Comparison of ENCODE assay signal across 32 mouse cellular contexts in genomic region chr9:105949755-105950154, GRCm38 (mm10). TPM values are rescaled to one million over a fixed set of nuclear protein-coding genes. Genes with fewer than 3 reads are reported as not detected.
DNase-seq lines count a peak whose midpoint lies in the region; ATAC-seq and TF ChIP-seq lines count a peak whose summit lies in the region.
"Had no signal": no experiment of that assay in that cellular context is flagged by ENCODE, and none has a peak within 500 bp of the region (broad histone marks: within the 10 kb centered on the region; RNA-seq: fewer than 3 reads in every experiment).

No protein-coding gene starts in this region.

- H3K9ac ChIP-seq in forebrain, embryonic 16.5 days (replicated peaks; ENCODE audit: low read depth, low read length): no peak overlapping the region
- H3K9ac ChIP-seq in hindbrain, postnatal 0 days (replicated peaks; ENCODE audit: low read length): no peak overlapping the region
- H3K9ac ChIP-seq in hindbrain, embryonic 14.5 days: no peak overlapping the region
- no peak overlapping the region for H3K9ac ChIP-seq in midbrain, embryonic 14.5 days (replicated peaks; ENCODE audit: low read length)
- no peak overlapping the region for H3K9ac ChIP-seq in midbrain, embryonic 11.5 days (ENCODE audit: low read length)
- H3K9ac ChIP-seq in midbrain, embryonic 15.5 days: no peak overlapping the region
- no peak overlapping the region for H3K9ac ChIP-seq in intestine, embryonic 16.5 days (ENCODE audit: low read depth, low read length)
- H3K9ac ChIP-seq: forebrain, embryonic 12.5 days; heart, embryonic 15.5 days; hindbrain, embryonic 15.5 days; limb, embryonic 13.5 days; liver, postnatal 0 days; neural tube, embryonic 13.5 days had no signal

- no peak for TF ChIP-seq CTCF in hindbrain, postnatal 0 days (IDR thresholded peaks at IDR 0.05; ENCODE audit: low read depth)

- no peaks in the 10 kb centered on the region for H3K36me3 ChIP-seq in forebrain, embryonic 16.5 days (ENCODE audit: control insufficient read depth, insufficient read depth)
- no peaks in the 10 kb centered on the region for H3K36me3 ChIP-seq in forebrain, embryonic 10.5 days (replicated peaks)
- H3K36me3 ChIP-seq in hindbrain, postnatal 0 days (ENCODE audit: insufficient read depth, low read length): no peaks in the 10 kb centered on the region
- H3K36me3 ChIP-seq in hindbrain, embryonic 14.5 days (replicated peaks; ENCODE audit: control insufficient read depth, insufficient read depth): no peaks in the 10 kb centered on the region
- no peaks in the 10 kb centered on the region for H3K36me3 ChIP-seq in midbrain, embryonic 14.5 days (ENCODE audit: control insufficient read depth, insufficient read depth, low read length)
- no peaks in the 10 kb centered on the region for H3K36me3 ChIP-seq in midbrain, embryonic 11.5 days (ENCODE audit: control insufficient read depth, insufficient read depth, low read length)
- H3K36me3 ChIP-seq in midbrain, embryonic 15.5 days (replicated peaks): no peaks in the 10 kb centered on the region
- no peaks in the 10 kb centered on the region for H3K36me3 ChIP-seq in intestine, embryonic 16.5 days (ENCODE audit: control insufficient read depth, insufficient read depth, low read length)
- H3K36me3 ChIP-seq: forebrain, embryonic 12.5 days; G1E; heart, embryonic 10.5 days; heart, embryonic 15.5 days; hindbrain, embryonic 15.5 days; limb, embryonic 13.5 days; neural tube, embryonic 13.5 days had no signal

- H3K4me2 ChIP-seq in forebrain, embryonic 16.5 days (ENCODE audit: low read length): no peak overlapping the region
- no peak overlapping the region for H3K4me2 ChIP-seq in hindbrain, postnatal 0 days (ENCODE audit: low read depth, low read length)
- no peak overlapping the region for H3K4me2 ChIP-seq in hindbrain, embryonic 14.5 days (replicated peaks)
- no peak overlapping the region for H3K4me2 ChIP-seq in midbrain, embryonic 14.5 days (ENCODE audit: low read length)
- no peak overlapping the region for H3K4me2 ChIP-seq in midbrain, embryonic 11.5 days
- no peak overlapping the region for H3K4me2 ChIP-seq in midbrain, embryonic 15.5 days
- no peak overlapping the region for H3K4me2 ChIP-seq in intestine, embryonic 16.5 days (ENCODE audit: low read depth, low read length)
- H3K4me2 ChIP-seq: forebrain, embryonic 12.5 days; heart, embryonic 15.5 days; hindbrain, embryonic 15.5 days; limb, embryonic 13.5 days; liver, embryonic 11.5 days; neural tube, embryonic 13.5 days had no signal

- no peaks in the 10 kb centered on the region for H3K9me3 ChIP-seq in forebrain, embryonic 16.5 days (ENCODE audit: control insufficient read depth, low read length)
- no peaks in the 10 kb centered on the region for H3K9me3 ChIP-seq in forebrain, embryonic 10.5 days
- H3K9me3 ChIP-seq in hindbrain, postnatal 0 days (ENCODE audit: low read length): no peaks in the 10 kb centered on the region
- H3K9me3 ChIP-seq in hindbrain, embryonic 14.5 days (ENCODE audit: control insufficient read depth, low read length): no peaks in the 10 kb centered on the region
- no peaks in the 10 kb centered on the region for H3K9me3 ChIP-seq in midbrain, embryonic 14.5 days (ENCODE audit: control insufficient read depth, low read length)
- no peaks in the 10 kb centered on the region for H3K9me3 ChIP-seq in midbrain, embryonic 11.5 days (ENCODE audit: control insufficient read depth, low read length)
- no peaks in the 10 kb centered on the region for H3K9me3 ChIP-seq in midbrain, embryonic 15.5 days
- no peaks in the 10 kb centered on the region for H3K9me3 ChIP-seq in intestine, embryonic 16.5 days (ENCODE audit: control insufficient read depth, low read length)
- H3K9me3 ChIP-seq: forebrain, embryonic 12.5 days; heart, embryonic 10.5 days; heart, embryonic 15.5 days; hindbrain, embryonic 15.5 days; limb, embryonic 13.5 days; neural tube, embryonic 13.5 days had no signal

- WGBS in forebrain, embryonic 16.5 days: 47% methylated on average over 1 of the region's 1 CpGs
- 98% methylated on average over 1 of the region's 1 CpGs for WGBS in forebrain, embryonic 10.5 days
- WGBS in hindbrain, postnatal 0 days: 52% methylated on average over 1 of the region's 1 CpGs
- WGBS in hindbrain, embryonic 14.5 days: 78% methylated on average over 1 of the region's 1 CpGs
- WGBS in midbrain, embryonic 14.5 days: 80% methylated on average over 1 of the region's 1 CpGs
- WGBS in midbrain, embryonic 11.5 days: 86% methylated on average over 1 of the region's 1 CpGs
- WGBS in midbrain, embryonic 15.5 days: 64% methylated on average over 1 of the region's 1 CpGs
- 94% methylated on average over 1 of the region's 1 CpGs for WGBS in intestine, embryonic 16.5 days

- H3K27me3 ChIP-seq in forebrain, embryonic 16.5 days (replicated peaks; ENCODE audit: control insufficient read depth, insufficient read depth, low read length): no peaks in the 10 kb centered on the region
- H3K27me3 ChIP-seq in forebrain, embryonic 10.5 days (ENCODE audit: poor library complexity, severe bottlenecking): no peaks in the 10 kb centered on the region
- no peaks in the 10 kb centered on the region for H3K27me3 ChIP-seq in hindbrain, postnatal 0 days (ENCODE audit: insufficient read depth, low read length)
- no peaks in the 10 kb centered on the region for H3K27me3 ChIP-seq in hindbrain, embryonic 14.5 days (ENCODE audit: control insufficient read depth, insufficient read depth, low read length)
- no peaks in the 10 kb centered on the region for H3K27me3 ChIP-seq in midbrain, embryonic 14.5 days (ENCODE audit: control insufficient read depth, insufficient read depth, low read length)
- no peaks in the 10 kb centered on the region for H3K27me3 ChIP-seq in midbrain, embryonic 11.5 days (ENCODE audit: control insufficient read depth, insufficient read depth, low read length)
- H3K27me3 ChIP-seq in midbrain, embryonic 15.5 days (replicated peaks): no peaks in the 10 kb centered on the region
- no peaks in the 10 kb centered on the region for H3K27me3 ChIP-seq in intestine, embryonic 16.5 days (replicated peaks; ENCODE audit: control insufficient read depth, insufficient read depth, low read length)
- H3K27me3 ChIP-seq: forebrain, embryonic 12.5 days; heart, embryonic 15.5 days; hindbrain, embryonic 15.5 days; limb, embryonic 13.5 days; neural tube, embryonic 13.5 days had no signal

- H3K4me1 ChIP-seq in forebrain, embryonic 16.5 days (replicated peaks; ENCODE audit: control insufficient read depth, insufficient read depth, low read length): no peaks in the 10 kb centered on the region
- no peaks in the 10 kb centered on the region for H3K4me1 ChIP-seq in forebrain, embryonic 10.5 days
- no peaks in the 10 kb centered on the region for H3K4me1 ChIP-seq in hindbrain, postnatal 0 days (ENCODE audit: insufficient read depth, low read length)
- no peaks in the 10 kb centered on the region for H3K4me1 ChIP-seq in hindbrain, embryonic 14.5 days (replicated peaks; ENCODE audit: control insufficient read depth, insufficient read depth, low read length)
- no peaks in the 10 kb centered on the region for H3K4me1 ChIP-seq in midbrain, embryonic 14.5 days (ENCODE audit: control insufficient read depth, insufficient read depth, low read length)
- no peaks in the 10 kb centered on the region for H3K4me1 ChIP-seq in midbrain, embryonic 11.5 days (ENCODE audit: control insufficient read depth, insufficient read depth, low read length)
- no peaks in the 10 kb centered on the region; the same call in 1 of the 2 replicates for H3K4me1 ChIP-seq in midbrain, embryonic 15.5 days
- H3K4me1 ChIP-seq in intestine, embryonic 16.5 days (ENCODE audit: control insufficient read depth, insufficient read depth, low read length): no peaks in the 10 kb centered on the region
- H3K4me1 ChIP-seq: forebrain, embryonic 12.5 days; heart, embryonic 10.5 days; heart, embryonic 15.5 days; limb, embryonic 13.5 days had no signal

- ATAC-seq in forebrain, embryonic 16.5 days: peak; percentile 38; the same call in 1 of the 2 replicates
- no peak for ATAC-seq in hindbrain, postnatal 0 days
- ATAC-seq in hindbrain, embryonic 14.5 days (ENCODE audit: low FRiP score): no peak
- ATAC-seq in midbrain, embryonic 14.5 days (ENCODE audit: low FRiP score, low TSS enrichment): no peak
- no peak for ATAC-seq in midbrain, embryonic 11.5 days (ENCODE audit: low FRiP score)
- ATAC-seq in midbrain, embryonic 15.5 days (replicated peaks): peak; percentile 52; the same call in 1 of the 2 replicates
- ATAC-seq in intestine, embryonic 16.5 days: no peak
- ATAC-seq: liver, postnatal 0 days had no signal

- no peak overlapping the region for H3K27ac ChIP-seq in forebrain, embryonic 16.5 days (ENCODE audit: low read length)
- no peak overlapping the region for H3K27ac ChIP-seq in forebrain, embryonic 10.5 days
- no peak overlapping the region for H3K27ac ChIP-seq in hindbrain, postnatal 0 days
- no peak overlapping the region for H3K27ac ChIP-seq in hindbrain, embryonic 14.5 days
- no peak overlapping the region for H3K27ac ChIP-seq in midbrain, embryonic 14.5 days (replicated peaks; ENCODE audit: low read depth, low read length)
- no peak overlapping the region for H3K27ac ChIP-seq in midbrain, embryonic 11.5 days (ENCODE audit: low read depth, low read length)
- H3K27ac ChIP-seq in midbrain, embryonic 15.5 days: 0 out of 2 replicates have a peak overlapping the region, but pooled peaks have one; percentile 44
- H3K27ac ChIP-seq in intestine, embryonic 16.5 days (ENCODE audit: low read length): no peak overlapping the region
- H3K27ac ChIP-seq: forebrain, embryonic 12.5 days; heart, embryonic 10.5 days; heart, embryonic 15.5 days; hindbrain, embryonic 15.5 days; limb, embryonic 13.5 days; neural tube, embryonic 13.5 days had no signal

- no peak for DNase-seq in forebrain, embryonic 10.5 days (ENCODE audit: extremely low spot score, low spot score)
- peak; percentile 30 for DNase-seq in hindbrain, postnatal 0 days (ENCODE audit: low spot score)
- no peak for DNase-seq in hindbrain, embryonic 14.5 days (ENCODE audit: low spot score)
- peak; percentile 52 for DNase-seq in midbrain, embryonic 14.5 days
- no peak for DNase-seq in midbrain, embryonic 11.5 days (ENCODE audit: low spot score, missing footprints)
- DNase-seq: adrenal gland, postnatal 14 days; cerebellum, adult 2 months; cerebellum, postnatal 14 days; gastrocnemius, postnatal 14 days; heart, postnatal 36 days; kidney, adult 2 months; kidney, postnatal 36 days; layer of hippocampus, postnatal 36 days; liver, postnatal 0 days; lung, postnatal 36 days; right cerebral cortex, postnatal 25 days; spleen, adult 18-20 months; thymus, postnatal 25 days had no signal

- H3K4me3 ChIP-seq in forebrain, embryonic 16.5 days (replicated peaks; ENCODE audit: low read length): no peak overlapping the region
- H3K4me3 ChIP-seq in forebrain, embryonic 10.5 days: no peak overlapping the region
- H3K4me3 ChIP-seq in hindbrain, postnatal 0 days (ENCODE audit: low read length): no peak overlapping the region
- no peak overlapping the region for H3K4me3 ChIP-seq in hindbrain, embryonic 14.5 days (replicated peaks; ENCODE audit: low read length)
- no peak overlapping the region for H3K4me3 ChIP-seq in midbrain, embryonic 14.5 days (replicated peaks; ENCODE audit: low read depth, low read length)
- H3K4me3 ChIP-seq in midbrain, embryonic 11.5 days (ENCODE audit: low read depth, low read length): no peak overlapping the region
- H3K4me3 ChIP-seq in midbrain, embryonic 15.5 days: no peak overlapping the region
- no peak overlapping the region for H3K4me3 ChIP-seq in intestine, embryonic 16.5 days (ENCODE audit: low read length)
- H3K4me3 ChIP-seq: erythroblast, embryonic 14.5 days; forebrain, embryonic 12.5 days; heart, embryonic 10.5 days; heart, embryonic 15.5 days; hindbrain, embryonic 15.5 days; limb, embryonic 13.5 days; neural tube, embryonic 13.5 days had no signal

RNA-seq across cellular contexts. Expression of gene Col6a5, which starts 10.7 kb away (rescaled TPM):
- 0.16 and 0.28 TPM in 2 replicates for polyA plus RNA-seq in forebrain, embryonic 16.5 days (2015; fragmentation: Nextera tagmentation; extraction: Ambion mirVana)
- not detected in 2 replicates for polyA plus RNA-seq in forebrain, embryonic 10.5 days (2016; fragmentation: Nextera tagmentation; extraction: Ambion mirVana)
- total RNA-seq in hindbrain, postnatal 0 days (2014; rRNA removed): 0.32 and 1.5 TPM in 2 replicates
- polyA plus RNA-seq in hindbrain, postnatal 0 days (2015; fragmentation: Nextera tagmentation; extraction: Ambion mirVana): 0.13 and 0.39 TPM in 2 replicates
- 0.27 TPM in 1 of 2 replicates, not detected in the other for polyA plus RNA-seq in hindbrain, embryonic 14.5 days (2014; fragmentation: Nextera tagmentation; extraction: Ambion mirVana)
- 0.11 and 0.18 TPM in 2 replicates for polyA plus RNA-seq in midbrain, embryonic 14.5 days (2014; fragmentation: Nextera tagmentation; extraction: Ambion mirVana)
- 0.03 TPM in 2 replicates for polyA plus RNA-seq in midbrain, embryonic 11.5 days (2014; fragmentation: Nextera tagmentation; extraction: Ambion mirVana)
- 0.15 and 0.52 TPM in 2 replicates for polyA plus RNA-seq in midbrain, embryonic 15.5 days (2015; fragmentation: Nextera tagmentation; extraction: Ambion mirVana)
- polyA plus RNA-seq in intestine, embryonic 16.5 days (2015; fragmentation: Nextera tagmentation; extraction: Ambion mirVana): 2.8 and 5.0 TPM in 2 replicates
- total RNA-seq: granulocyte monocyte progenitor cell, adult 5-6 weeks; megakaryocyte, adult 5-6 weeks had no signal
- polyA plus RNA-seq: erythroblast, embryonic 14.5 days; G1E; heart, embryonic 10.5 days; liver, embryonic 11.5 days; liver, postnatal 0 days had no signal

Comparison
In these comparisons a context has a peak if more than half of its experiments do, and no peak if none do; other contexts are left out.
1. ATAC-seq: peak in forebrain, embryonic 16.5 days (single experiment) and midbrain, embryonic 15.5 days (single experiment); none in hindbrain, postnatal 0 days (single experiment), hindbrain, embryonic 14.5 days (single experiment), midbrain, embryonic 14.5 days (single experiment), midbrain, embryonic 11.5 days (single experiment) and intestine, embryonic 16.5 days (single experiment).
2. DNase-seq: peak in hindbrain, postnatal 0 days (single experiment) and midbrain, embryonic 14.5 days (single experiment); none in forebrain, embryonic 10.5 days (single experiment), hindbrain, embryonic 14.5 days (single experiment) and midbrain, embryonic 11.5 days (single experiment).